Mouse (Mus musculus): Measurements from ENCODE around the gene Mapk7. TPM values are rescaled to one million over a fixed set of nuclear protein-coding genes. Genes with fewer than 3 reads are reported as not detected.

Mapk7 gene
- polyA plus RNA-seq, 1 experiment from 2014 or later, result 28.8 TPM

DNA sequence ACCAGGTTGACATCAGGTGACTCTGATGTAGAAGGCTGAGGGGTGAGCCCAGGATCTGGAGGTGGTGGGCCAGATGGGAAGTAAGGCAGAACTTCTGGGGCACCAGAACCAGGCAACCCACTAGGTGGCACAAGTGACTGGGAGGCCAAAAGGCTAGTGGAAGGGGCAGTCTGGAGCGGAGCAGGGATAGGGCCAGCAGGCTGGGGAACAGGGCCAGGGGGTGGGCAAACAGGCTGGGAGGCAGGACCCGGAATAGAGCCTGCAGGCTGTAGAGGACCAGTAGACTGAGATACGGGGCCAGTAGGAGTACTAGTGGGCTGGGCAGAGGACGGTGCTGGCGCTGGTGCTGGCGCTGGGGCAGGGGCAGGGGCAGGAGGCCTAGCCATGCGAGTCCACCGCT lies 4.3 kb downstream of the Mapk7 start:
- no peak overlapping the region for H3K4me3 ChIP-seq
- no peaks in the 10 kb centered on the region for H3K27me3 ChIP-seq (replicated peaks)
- H3K4me2 ChIP-seq, result no peak overlapping the region
- no peak overlapping the region for H3K27ac ChIP-seq (replicated peaks)
- no peak for ATAC-seq (ENCODE audit: extremely low read depth, insufficient number of reproducible peaks, low FRiP score, low TSS enrichment)
- H3K9ac ChIP-seq, result 0 out of 2 replicates have a peak overlapping the region, but pooled peaks have one; percentile 19
- no peaks in the 10 kb centered on the region for H3K9me3 ChIP-seq
- 90% methylated on average over 8 of the region's 8 CpGs for WGBS
- peaks cover 47% of the 10 kb centered on the region for H3K4me1 ChIP-seq
- H3K36me3 ChIP-seq, result peaks cover 56% of the 10 kb centered on the region

DNA sequence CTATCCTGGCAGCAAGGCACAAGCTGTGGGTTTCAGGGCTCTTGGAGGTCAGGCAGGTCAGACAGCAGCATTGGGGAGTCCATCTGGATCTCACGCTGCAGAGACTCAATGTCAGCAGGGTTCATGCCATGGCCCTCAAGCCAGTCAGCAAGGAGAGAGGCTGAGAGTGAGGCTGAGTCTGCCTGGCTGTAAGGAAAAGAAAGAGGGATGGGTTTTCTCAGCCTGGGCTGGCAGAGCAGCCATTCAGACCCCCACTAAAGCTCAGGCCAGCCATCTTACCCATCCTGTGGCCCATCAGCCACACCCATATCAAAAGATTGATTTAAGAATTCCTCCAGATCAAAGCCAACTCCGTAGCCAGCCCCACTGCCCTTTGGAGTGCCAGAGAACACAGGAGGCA lies 5.1 kb downstream of the Mapk7 start:
- peaks cover 54% of the 10 kb centered on the region for H3K4me1 ChIP-seq
- H3K9ac ChIP-seq, result no peak overlapping the region
- 77% methylated on average over 2 of the region's 2 CpGs for WGBS
- H3K27me3 ChIP-seq (replicated peaks), result no peaks in the 10 kb centered on the region
- no peak overlapping the region for H3K27ac ChIP-seq (replicated peaks)
- no peaks in the 10 kb centered on the region for H3K9me3 ChIP-seq
- no peak overlapping the region for H3K4me2 ChIP-seq
- H3K4me3 ChIP-seq, result no peak overlapping the region
- ATAC-seq (ENCODE audit: extremely low read depth, insufficient number of reproducible peaks, low FRiP score, low TSS enrichment), result no peak
- peaks cover 56% of the 10 kb centered on the region for H3K36me3 ChIP-seq

- no peak for ATAC-seq (ENCODE audit: extremely low read depth, insufficient number of reproducible peaks, low FRiP score, low TSS enrichment)
- peaks cover 49% of the 10 kb centered on the region for H3K4me1 ChIP-seq
- 0 out of 2 replicates have a peak overlapping the region, but pooled peaks have one; percentile 52 for H3K4me3 ChIP-seq
- no peak overlapping the region for H3K9ac ChIP-seq
- no peak overlapping the region for H3K4me2 ChIP-seq
- peaks cover 56% of the 10 kb centered on the region for H3K36me3 ChIP-seq
- H3K9me3 ChIP-seq, result no peaks in the 10 kb centered on the region
- 86% methylated on average over 7 of the region's 7 CpGs for WGBS
- H3K27ac ChIP-seq (replicated peaks), result peak overlapping the region; percentile 94
- no peaks in the 10 kb centered on the region for H3K27me3 ChIP-seq (replicated peaks)
Measured at GRCm38 (mm10) chr11:61487936-61488335, 6.3 kb downstream of the Mapk7 start.

DNA sequence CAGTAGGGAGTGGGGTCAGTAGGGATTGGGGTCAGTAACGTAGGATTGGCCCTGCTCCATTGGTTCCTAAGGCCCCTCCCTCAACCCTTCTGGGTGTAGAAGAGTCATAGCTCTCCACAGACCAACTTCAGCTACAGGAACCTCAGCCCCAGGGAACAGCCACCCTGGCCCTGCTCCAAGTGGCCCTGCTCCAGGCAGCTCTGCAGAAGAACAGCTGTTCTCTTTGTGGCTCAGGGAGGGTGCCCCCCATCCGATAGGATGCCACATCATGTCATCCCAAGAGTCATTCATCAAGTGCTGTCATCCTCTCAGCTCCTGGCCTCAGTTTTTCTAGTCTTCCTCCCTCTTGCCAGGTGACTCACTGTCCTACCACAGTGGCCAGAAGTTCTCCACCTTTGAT lies 6.8 kb downstream of the Mapk7 start:
- peak overlapping the region; percentile 65 for H3K4me2 ChIP-seq
- peaks cover 44% of the 10 kb centered on the region for H3K4me1 ChIP-seq
- WGBS, result 43% methylated on average over 2 of the region's 2 CpGs
- peak overlapping the region; percentile 94 for H3K27ac ChIP-seq (replicated peaks)
- no peaks in the 10 kb centered on the region for H3K27me3 ChIP-seq (replicated peaks)
- ATAC-seq (ENCODE audit: extremely low read depth, insufficient number of reproducible peaks, low FRiP score, low TSS enrichment), result no peak
- no peaks in the 10 kb centered on the region for H3K9me3 ChIP-seq
- H3K4me3 ChIP-seq, result peak overlapping the region; percentile 52; the same call in 1 of the 2 replicates
- H3K9ac ChIP-seq, result peak overlapping the region; percentile 44; the same call in 1 of the 2 replicates
- H3K36me3 ChIP-seq, result peaks cover 50% of the 10 kb centered on the region

- Histone ChIP-seq H3K9ac (peak overlapping the region; percentile 80), H3K4me3 (peak overlapping the region; percentile 52), H3K9me3 (no peaks in the 10 kb centered on the region), H3K27ac (replicated peaks) (peak overlapping the region; percentile 94), H3K27me3 (replicated peaks) (no peaks in the 10 kb centered on the region), H3K36me3 (peaks cover 43% of the 10 kb centered on the region), H3K4me2 (peak overlapping the region; percentile 65), H3K4me1 (peaks cover 46% of the 10 kb centered on the region)
- 89% methylated on average over 14 of the region's 14 CpGs for WGBS
- ATAC-seq (ENCODE audit: extremely low read depth, insufficient number of reproducible peaks, low FRiP score, low TSS enrichment), result no peak
Measured at GRCm38 (mm10) chr11:61486458-61487219, 7.6 kb downstream of the Mapk7 start.

DNA sequence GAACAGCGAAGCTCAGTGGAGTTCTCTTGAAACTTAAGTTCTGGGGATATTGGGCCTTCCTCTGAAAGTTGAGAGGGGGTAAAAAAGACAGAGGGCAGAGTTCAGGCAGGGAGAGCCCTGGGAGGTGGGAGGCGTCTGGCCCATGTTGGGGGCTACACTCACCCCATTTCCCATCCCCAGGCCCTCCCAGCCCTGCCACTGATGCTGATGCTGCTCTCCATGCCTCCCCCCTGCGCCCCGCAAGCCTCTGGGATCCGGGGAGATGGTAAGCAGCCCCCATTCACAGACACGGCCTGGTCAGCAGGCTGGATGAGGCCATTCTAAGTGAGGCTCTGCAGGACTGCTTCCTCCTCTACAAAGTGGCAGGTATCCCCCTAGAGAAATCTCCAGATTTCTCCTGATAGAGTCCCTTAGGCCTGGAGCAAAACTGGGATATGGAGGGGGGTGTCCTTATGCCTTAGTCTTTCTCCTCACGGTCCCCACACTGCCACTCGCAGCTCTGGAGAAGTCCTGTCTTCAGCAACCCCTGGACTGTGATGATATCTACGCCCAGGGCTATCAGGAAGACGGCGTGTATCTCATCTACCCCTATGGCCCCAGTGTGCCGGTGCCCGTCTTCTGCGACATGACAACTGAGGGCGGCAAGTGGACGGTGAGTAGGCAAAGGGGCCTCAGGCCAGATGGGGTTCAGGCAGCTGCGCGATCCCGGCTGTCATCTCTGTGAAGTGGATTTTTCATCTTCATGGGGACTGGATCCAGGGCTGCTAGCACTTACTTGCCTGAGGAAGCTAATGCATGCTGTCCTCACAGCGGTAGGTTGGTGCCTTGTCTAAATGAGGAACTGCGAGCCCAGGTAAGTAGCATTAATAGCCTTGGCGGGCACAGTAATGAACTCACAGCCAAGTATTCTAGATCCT lies 8.4 kb downstream of the Mapk7 start:
- ATAC-seq (ENCODE audit: extremely low read depth, insufficient number of reproducible peaks, low FRiP score, low TSS enrichment), result no peak
- peaks cover 34% of the 10 kb centered on the region for H3K36me3 ChIP-seq
- 52% methylated on average over 22 of the region's 22 CpGs for WGBS
- no peaks in the 10 kb centered on the region for H3K9me3 ChIP-seq
- peaks cover 50% of the 10 kb centered on the region for H3K4me1 ChIP-seq
- peak overlapping the region; percentile 52 for H3K4me3 ChIP-seq
- H3K9ac ChIP-seq, result peak overlapping the region; percentile 80
- H3K4me2 ChIP-seq, result peak overlapping the region; percentile 65
- H3K27ac ChIP-seq (replicated peaks), result peak overlapping the region; percentile 94
- H3K27me3 ChIP-seq (replicated peaks), result no peaks in the 10 kb centered on the region

- no peaks in the 10 kb centered on the region for H3K9me3 ChIP-seq
- peaks cover 50% of the 10 kb centered on the region for H3K4me1 ChIP-seq
- H3K36me3 ChIP-seq, result peaks cover 25% of the 10 kb centered on the region
- peak within 1 kb of the TSS; percentile 52 for H3K4me3 ChIP-seq
- no peaks in the 10 kb centered on the region for H3K27me3 ChIP-seq (replicated peaks)
- H3K9ac ChIP-seq, result peak within 1 kb of the TSS; percentile 80
- peak within 1 kb of the TSS; percentile 65 for H3K4me2 ChIP-seq
- peak within 1 kb of the TSS; percentile 94 for H3K27ac ChIP-seq (replicated peaks)
- peak; percentile 58 for ATAC-seq (ENCODE audit: extremely low read depth, insufficient number of reproducible peaks, low FRiP score, low TSS enrichment)
- 21% methylated on average over 20 of the region's 20 CpGs for WGBS
Measured at GRCm38 (mm10) chr11:61484613-61485540, 9.3 kb downstream of the Mapk7 start, which contains the start of gene Mfap4. Mfap4 (plus strand) TSS chr11:61485431.

DNA sequence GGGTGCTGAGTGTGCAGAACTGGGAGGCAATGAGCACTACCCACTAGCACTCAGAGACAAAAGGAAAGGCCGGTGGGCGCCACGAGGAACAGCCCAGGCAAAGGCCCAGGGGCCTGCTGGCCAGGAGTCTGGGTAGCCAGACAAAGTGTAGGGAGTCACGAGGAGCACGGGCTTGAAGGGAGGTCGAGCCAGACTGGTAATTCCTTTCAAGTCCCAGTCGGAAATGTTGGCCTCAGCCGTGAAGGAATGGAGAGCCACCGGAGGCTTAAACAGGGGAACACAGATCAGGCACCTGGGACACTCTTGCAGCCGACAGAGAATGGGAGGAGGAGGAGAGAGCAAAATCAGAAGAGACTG lies 10.0 kb downstream of the Mapk7 start:
- 28% methylated on average over 10 of the region's 10 CpGs for WGBS
- ATAC-seq (ENCODE audit: extremely low read depth, insufficient number of reproducible peaks, low FRiP score, low TSS enrichment), result no peak
- peak overlapping the region; percentile 15 for H3K4me3 ChIP-seq
- no peaks in the 10 kb centered on the region for H3K9me3 ChIP-seq
- H3K27ac ChIP-seq (replicated peaks), result peak overlapping the region; percentile 94
- peak overlapping the region; percentile 80 for H3K9ac ChIP-seq
- peak overlapping the region; percentile 65 for H3K4me2 ChIP-seq
- H3K4me1 ChIP-seq, result peaks cover 50% of the 10 kb centered on the region
- H3K27me3 ChIP-seq (replicated peaks), result no peaks in the 10 kb centered on the region
- peaks cover 19% of the 10 kb centered on the region for H3K36me3 ChIP-seq

- Histone ChIP-seq H3K4me3 (no peak overlapping the region), H3K4me2 (no peak overlapping the region), H3K27me3 (replicated peaks) (no peaks in the 10 kb centered on the region), H3K9me3 (no peaks in the 10 kb centered on the region), H3K36me3 (peaks cover 10% of the 10 kb centered on the region), H3K4me1 (peaks cover 49% of the 10 kb centered on the region), H3K9ac (no peak overlapping the region), H3K27ac (replicated peaks) (no peak overlapping the region)
- WGBS, result 86% methylated on average over 13 of the region's 13 CpGs
- ATAC-seq (ENCODE audit: extremely low read depth, insufficient number of reproducible peaks, low FRiP score, low TSS enrichment), result no peak
Measured at GRCm38 (mm10) chr11:61483226-61483845, 10.9 kb downstream of the Mapk7 start.

GRCm38 (mm10) chr11:61481239-61482090 lies 12.7 kb downstream of the Mapk7 start:
- Histone ChIP-seq H3K4me1 (peaks cover 30% of the 10 kb centered on the region), H3K4me3 (no peak overlapping the region), H3K27me3 (replicated peaks) (no peaks in the 10 kb centered on the region), H3K9me3 (no peaks in the 10 kb centered on the region), H3K9ac (peak overlapping the region; percentile 19; the same call in 1 of the 2 replicates), H3K36me3 (no peaks in the 10 kb centered on the region), H3K4me2 (no peak overlapping the region), H3K27ac (replicated peaks) (no peak overlapping the region)
- WGBS, result 55% methylated on average over 9 of the region's 9 CpGs
- no peak for ATAC-seq (ENCODE audit: extremely low read depth, insufficient number of reproducible peaks, low FRiP score, low TSS enrichment)

Measured in heart, embryonic 13.5 days (tissue).